8 mouse cellular contexts compared by ENCODE assay signal in the genomic region with DNA sequence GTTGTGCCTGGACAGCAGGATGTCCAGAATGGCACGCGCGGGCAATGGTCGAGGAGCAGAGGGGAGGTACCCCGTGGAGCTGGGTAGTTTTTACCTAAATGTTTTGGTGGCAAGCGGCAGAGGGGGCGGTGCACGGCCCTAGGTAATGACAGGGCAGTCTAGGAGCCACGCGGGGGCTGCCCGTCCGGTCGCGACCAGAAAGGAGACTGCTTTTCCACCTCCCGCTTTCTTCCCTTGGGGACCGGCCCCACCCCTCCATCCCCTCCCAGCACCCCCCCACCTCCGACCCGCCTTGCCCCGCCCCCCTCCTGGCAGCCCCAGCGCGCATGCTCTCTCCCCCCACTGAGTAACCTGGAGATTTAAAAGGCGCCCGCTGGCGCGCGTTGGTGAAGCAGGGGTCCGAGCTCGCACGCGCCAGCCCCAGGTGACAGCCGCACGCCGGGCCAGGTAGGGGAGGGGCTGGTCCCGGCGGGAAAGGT. TPM values are rescaled to one million over a fixed set of nuclear protein-coding genes. Genes with fewer than 3 reads are reported as not detected.
DNase-seq lines count a peak whose midpoint lies in the region; ATAC-seq and TF ChIP-seq lines count a peak whose summit lies in the region.

A gene (plus strand): TSS at position 362 of the 479 bp plus-strand sequence.

- peak; percentile 44 for DNase-seq in Muller cell, postnatal 12 days (ENCODE audit: inconsistent ontology term)
- DNase-seq in liver, embryonic 13.5 days = no peak
- DNase-seq in right cerebral cortex, adult 2 months (ENCODE audit: low spot score in 2 of 2) = no peak

- TF ChIP-seq CTCF in ES-Bruce4 (IDR thresholded peaks at IDR 0.05; ENCODE audit: low read depth, low read length) = no peak
- no peak for TF ChIP-seq CTCF in embryonic fibroblast, embryonic 13.5 days (IDR thresholded peaks at IDR 0.05; ENCODE audit: borderline replicate concordance, insufficient read depth, low read length)

- H3K9me3 ChIP-seq in ES-Bruce4 (replicated peaks; ENCODE audit: control insufficient read depth, insufficient read depth, low read length, poor library complexity, severe bottlenecking) = no peaks in the 10 kb centered on the region
- H3K9me3 ChIP-seq in hindbrain, embryonic 16.5 days (ENCODE audit: control insufficient read depth, low read length) = no peaks in the 10 kb centered on the region
- no peaks in the 10 kb centered on the region for H3K9me3 ChIP-seq in liver, embryonic 13.5 days (replicated peaks)
- no peaks in the 10 kb centered on the region for H3K9me3 ChIP-seq in neural tube, embryonic 14.5 days (ENCODE audit: control insufficient read depth, low read length)

- peak within 1 kb of the TSS; percentile 73 for H3K4me3 ChIP-seq in ES-Bruce4 (ENCODE audit: low read depth, low read length)
- peak within 1 kb of the TSS; percentile 60 for H3K4me3 ChIP-seq in embryonic fibroblast, embryonic 13.5 days (ENCODE audit: insufficient read depth, low read length)
- peak within 1 kb of the TSS; percentile 75 for H3K4me3 ChIP-seq in hindbrain, embryonic 16.5 days (ENCODE audit: low read length)
- H3K4me3 ChIP-seq in liver, embryonic 13.5 days (replicated peaks) = peak within 1 kb of the TSS; percentile 68
- peak within 1 kb of the TSS; percentile 71 for H3K4me3 ChIP-seq in neural tube, embryonic 14.5 days (ENCODE audit: low read depth, low read length)

- 0% methylated on average over 34 of the region's 35 CpGs for WGBS in hindbrain, embryonic 16.5 days
- WGBS in liver, embryonic 13.5 days (ENCODE audit: insufficient replicate concordance) = under 1% methylated on average over 29 of the region's 35 CpGs
- WGBS in neural tube, embryonic 14.5 days = 0% methylated on average over 31 of the region's 35 CpGs

- peak within 1 kb of the TSS; percentile 76 for H3K9ac ChIP-seq in ES-Bruce4 (ENCODE audit: low read depth, poor library complexity, severe bottlenecking)
- H3K9ac ChIP-seq in hindbrain, embryonic 16.5 days (ENCODE audit: low read depth, low read length) = peak within 1 kb of the TSS; percentile 71
- H3K9ac ChIP-seq in liver, embryonic 13.5 days = peak within 1 kb of the TSS; percentile 68
- peak within 1 kb of the TSS; percentile 67 for H3K9ac ChIP-seq in neural tube, embryonic 14.5 days (replicated peaks; ENCODE audit: low read depth, low read length)

- H3K27me3 ChIP-seq in ES-Bruce4 (ENCODE audit: control insufficient read depth, insufficient read depth, low read length, poor library complexity, severe bottlenecking) = peaks cover 4% of the 10 kb centered on the region
- peaks cover 11% of the 10 kb centered on the region for H3K27me3 ChIP-seq in hindbrain, embryonic 16.5 days (replicated peaks; ENCODE audit: control insufficient read depth, insufficient read depth, low read length)
- peaks cover 68% of the 10 kb centered on the region for H3K27me3 ChIP-seq in liver, embryonic 13.5 days
- peaks cover 3% of the 10 kb centered on the region; the same call in 1 of the 2 replicates for H3K27me3 ChIP-seq in neural tube, embryonic 14.5 days (ENCODE audit: control insufficient read depth, insufficient read depth, low read length)

- H3K36me3 ChIP-seq in ES-Bruce4 (ENCODE audit: control insufficient read depth, insufficient read depth, low read length, poor library complexity, severe bottlenecking) = no peaks in the 10 kb centered on the region
- no peaks in the 10 kb centered on the region for H3K36me3 ChIP-seq in hindbrain, embryonic 16.5 days (ENCODE audit: control insufficient read depth, insufficient read depth, low read length)
- H3K36me3 ChIP-seq in liver, embryonic 13.5 days = no peaks in the 10 kb centered on the region
- no peaks in the 10 kb centered on the region for H3K36me3 ChIP-seq in neural tube, embryonic 14.5 days (ENCODE audit: control insufficient read depth, insufficient read depth, low read length)

- peak; percentile 53 for ATAC-seq in hindbrain, embryonic 16.5 days
- peak; percentile 57 for ATAC-seq in liver, embryonic 13.5 days (ENCODE audit: low read depth)
- ATAC-seq in neural tube, embryonic 14.5 days (ENCODE audit: low read depth) = peak; percentile 31
- ATAC-seq in inflammation-experienced regulatory T-cells, adult 6 months = no peak

- peak within 1 kb of the TSS; percentile 94 for H3K4me2 ChIP-seq in hindbrain, embryonic 16.5 days (ENCODE audit: low read length)
- H3K4me2 ChIP-seq in liver, embryonic 13.5 days = peak within 1 kb of the TSS; percentile 82
- peak within 1 kb of the TSS; percentile 99 for H3K4me2 ChIP-seq in neural tube, embryonic 14.5 days (ENCODE audit: low read depth, low read length)

- H3K4me1 ChIP-seq in ES-Bruce4 (ENCODE audit: control insufficient read depth, insufficient read depth, low read length) = no peaks in the 10 kb centered on the region
- H3K4me1 ChIP-seq in embryonic fibroblast, embryonic 13.5 days (ENCODE audit: control insufficient read depth, insufficient read depth, low read length) = no peaks in the 10 kb centered on the region
- H3K4me1 ChIP-seq in hindbrain, embryonic 16.5 days (ENCODE audit: control insufficient read depth, insufficient read depth, low read depth, low read length) = peaks cover 11% of the 10 kb centered on the region
- H3K4me1 ChIP-seq in liver, embryonic 13.5 days (replicated peaks) = peaks cover 37% of the 10 kb centered on the region
- peaks cover 7% of the 10 kb centered on the region for H3K4me1 ChIP-seq in neural tube, embryonic 14.5 days (ENCODE audit: control insufficient read depth, insufficient read depth, low read length)

- no peak for TF ChIP-seq EP300 in ES-Bruce4 (IDR thresholded peaks at IDR 0.05; ENCODE audit: insufficient read depth, low read depth, low read length)

- TF ChIP-seq POLR2A in ES-Bruce4 (IDR thresholded peaks at IDR 0.05; ENCODE audit: insufficient read depth, low read length) = no peak
- TF ChIP-seq POLR2A in embryonic fibroblast, embryonic 13.5 days (IDR thresholded peaks at IDR 0.05; ENCODE audit: low read depth, low read length) = no peak

- no peak within 1 kb of the TSS for H3K27ac ChIP-seq in ES-Bruce4 (ENCODE audit: insufficient read depth, low read length)
- no peak within 1 kb of the TSS for H3K27ac ChIP-seq in embryonic fibroblast, embryonic 13.5 days (ENCODE audit: insufficient read depth, low read length)
- no peak within 1 kb of the TSS for H3K27ac ChIP-seq in hindbrain, embryonic 16.5 days (ENCODE audit: low read depth, low read length)
- no peak within 1 kb of the TSS for H3K27ac ChIP-seq in liver, embryonic 13.5 days
- no peak within 1 kb of the TSS for H3K27ac ChIP-seq in neural tube, embryonic 14.5 days (ENCODE audit: low read depth, low read length)

RNA-seq across cellular contexts. Expression of the gene that starts here (rescaled TPM):
- 3.3 and 3.9 TPM in 2 replicates for polyA plus RNA-seq in ES-Bruce4 (2011; ENCODE audit: insufficient read depth, insufficient read length, low read depth, missing spikeins)
- 0.30 TPM in 1 of 2 replicates, not detected in the other for polyA plus RNA-seq in embryonic fibroblast, embryonic 13.5 days (2011; ENCODE audit: insufficient read length, low read depth, missing spikeins)
- polyA plus RNA-seq in hindbrain, embryonic 16.5 days (2015; fragmentation: Nextera tagmentation; extraction: Ambion mirVana) = 0.96 and 1.5 TPM in 2 replicates
- polyA plus RNA-seq in liver, embryonic 13.5 days (2015; fragmentation: Nextera tagmentation; extraction: Ambion mirVana) = 2.6 and 2.7 TPM in 2 replicates
- 0.66 and 3.4 TPM in 2 replicates for polyA plus RNA-seq in neural tube, embryonic 14.5 days (2014; fragmentation: Nextera tagmentation; extraction: Ambion mirVana)
- not detected for polyA plus RNA-seq in inflammation-experienced regulatory T-cells, adult 6 months (2017; shearing (Covaris generic))
